Mouse (Mus musculus) kidney, adult 8-10 months (tissue): ENCODE results near the gene Stk16.

Experiments
- DNase-seq, 2 experiments: peaks; one replicate each; pipeline ENCODE4 v3.0.0; 2022

Gene Stk16

DNA sequence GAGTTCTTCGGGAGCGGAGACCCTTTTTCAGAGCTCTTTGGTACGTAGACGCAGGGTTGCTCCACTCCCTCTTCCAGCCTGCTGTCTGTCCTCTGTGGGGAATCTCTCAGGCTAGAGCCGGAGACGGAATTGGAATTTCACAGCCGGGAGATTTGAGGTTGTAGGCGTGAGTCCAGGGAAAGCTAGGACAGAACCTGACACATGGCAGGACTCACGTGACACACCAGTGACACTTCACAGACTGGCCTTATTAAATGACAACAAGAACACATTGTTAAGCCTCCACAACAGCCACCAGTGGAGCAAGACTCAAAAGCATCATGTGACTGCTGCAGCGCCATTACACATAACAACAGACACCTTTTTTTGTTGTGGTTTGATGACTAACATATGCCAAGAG lies 29.0 kb downstream of the Stk16 start:
- DNase-seq: no peak

DNA sequence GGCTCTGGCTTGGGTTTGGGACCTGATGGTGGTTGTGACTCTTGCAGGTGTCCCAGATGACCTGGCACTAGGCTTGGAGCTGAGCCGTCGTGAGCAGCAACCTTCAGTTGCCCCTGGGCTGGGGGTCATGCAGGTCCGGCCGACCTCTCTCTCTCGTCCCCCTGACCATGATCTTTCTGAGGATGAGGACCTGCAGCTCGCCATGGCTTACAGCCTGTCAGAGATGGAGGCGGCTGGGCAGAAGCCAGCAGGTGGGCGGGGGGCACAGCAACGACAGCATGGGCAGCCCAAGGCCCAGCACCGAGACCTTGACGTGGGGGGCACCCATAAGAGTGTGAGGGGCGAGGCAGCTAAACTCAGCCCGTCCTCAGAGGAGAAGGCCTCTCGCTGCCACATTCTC lies 32.8 kb downstream of the Stk16 start:
- DNase-seq: no peak

DNA sequence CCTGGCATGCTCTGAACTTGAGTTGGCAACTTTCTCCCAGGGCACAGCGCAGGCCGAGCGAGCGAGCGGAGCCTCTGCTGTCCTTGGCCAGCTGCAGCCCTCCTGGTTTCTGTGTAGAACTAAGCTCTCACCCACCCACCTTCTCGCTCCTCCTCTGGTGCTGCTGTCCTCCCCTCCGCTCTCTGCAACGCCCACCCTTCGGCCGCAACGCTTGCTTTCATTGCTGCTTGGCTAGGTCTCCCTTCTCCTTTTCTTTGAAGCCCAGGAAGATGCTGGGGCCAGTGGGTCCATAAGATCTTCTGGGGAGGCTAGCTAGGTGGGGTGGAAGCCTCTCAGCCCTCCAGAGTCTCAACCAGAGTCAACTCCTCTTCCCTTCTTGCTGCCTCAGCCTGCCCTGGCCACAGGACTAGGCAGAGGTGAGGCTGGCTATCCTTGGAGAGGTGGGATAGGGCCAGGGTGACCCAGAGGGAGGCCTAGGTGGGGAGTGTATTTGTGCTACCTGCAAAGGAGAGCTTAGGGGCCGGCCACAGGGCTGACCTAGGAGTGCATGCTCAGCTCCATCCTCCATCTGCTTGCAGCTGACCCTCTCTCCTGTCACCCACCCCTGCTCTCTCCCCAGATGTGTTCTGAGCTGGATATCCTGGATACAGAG lies 33.7 kb downstream of the Stk16 start:
- DNase-seq: no peak

GRCm38 (mm10) chr1:75244836-75245235 lies 34.2 kb downstream of the Stk16 start:
- peak; percentile 50 to 61 for DNase-seq

DNA sequence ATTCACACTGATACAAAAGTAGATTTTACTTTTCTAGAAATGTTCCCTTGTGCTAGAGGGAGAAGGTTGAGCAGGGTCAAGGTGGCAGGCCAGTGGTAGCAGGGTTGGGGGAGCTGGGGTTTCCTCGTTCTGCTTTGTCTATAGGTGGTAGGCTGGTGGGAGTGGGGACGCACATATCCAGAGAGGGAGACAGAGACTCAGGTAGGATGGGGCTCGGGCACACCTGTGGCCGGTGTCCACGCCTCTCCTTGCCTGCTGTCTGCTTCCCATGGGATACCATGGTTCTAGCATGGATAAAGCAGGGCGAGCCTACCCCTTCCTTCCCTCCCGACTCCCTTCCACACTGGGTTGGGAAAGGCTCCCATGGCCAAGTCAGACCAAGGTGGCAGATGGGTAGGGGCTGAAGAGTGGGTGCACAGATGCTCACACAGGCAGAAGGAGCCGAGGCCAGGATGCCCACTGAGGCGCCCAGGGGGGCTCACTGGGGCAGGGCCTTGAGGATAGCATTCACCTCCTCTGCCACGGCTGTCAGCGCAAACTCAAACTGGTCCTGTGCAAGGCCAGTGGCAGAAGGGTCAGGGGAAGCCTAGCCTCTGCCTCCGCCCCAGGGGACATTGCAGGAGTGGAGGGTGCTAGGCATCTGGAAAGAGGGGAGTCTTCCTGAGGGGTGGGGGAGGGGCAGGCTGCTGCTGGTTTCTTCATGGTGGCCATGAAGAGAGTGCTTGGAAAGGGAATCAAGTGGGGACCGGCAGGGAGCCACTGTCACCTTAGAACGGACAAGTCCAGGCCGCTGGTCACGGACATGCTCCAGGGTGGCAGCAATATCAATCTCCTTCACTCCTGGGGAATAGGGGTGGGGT lies 36.7 kb downstream of the Stk16 start:
- DNase-seq: no peak

GRCm38 (mm10) chr1:75248041-75248772 lies 37.6 kb downstream of the Stk16 start:
- no peak for DNase-seq

DNA sequence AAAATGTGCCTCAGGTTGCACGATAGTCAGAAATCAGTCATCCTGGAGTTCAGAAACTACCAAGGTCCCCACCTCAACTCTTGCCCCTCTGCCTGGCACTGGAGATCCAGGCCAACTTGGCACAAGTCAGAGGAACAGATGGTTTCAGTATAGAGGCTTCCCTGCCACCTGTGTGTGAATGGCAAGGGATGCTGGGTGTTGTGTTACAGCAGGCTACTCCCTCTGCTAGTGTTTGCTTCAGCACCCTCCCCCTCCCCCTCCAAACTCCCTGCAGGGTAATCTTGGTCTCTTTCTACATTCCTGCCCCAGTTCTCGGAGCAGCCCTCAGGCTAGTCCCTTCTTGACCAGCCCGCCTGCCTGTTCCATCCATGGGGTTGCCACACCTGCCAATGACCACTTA lies 39.9 kb downstream of the Stk16 start:
- no peak for DNase-seq

DNA sequence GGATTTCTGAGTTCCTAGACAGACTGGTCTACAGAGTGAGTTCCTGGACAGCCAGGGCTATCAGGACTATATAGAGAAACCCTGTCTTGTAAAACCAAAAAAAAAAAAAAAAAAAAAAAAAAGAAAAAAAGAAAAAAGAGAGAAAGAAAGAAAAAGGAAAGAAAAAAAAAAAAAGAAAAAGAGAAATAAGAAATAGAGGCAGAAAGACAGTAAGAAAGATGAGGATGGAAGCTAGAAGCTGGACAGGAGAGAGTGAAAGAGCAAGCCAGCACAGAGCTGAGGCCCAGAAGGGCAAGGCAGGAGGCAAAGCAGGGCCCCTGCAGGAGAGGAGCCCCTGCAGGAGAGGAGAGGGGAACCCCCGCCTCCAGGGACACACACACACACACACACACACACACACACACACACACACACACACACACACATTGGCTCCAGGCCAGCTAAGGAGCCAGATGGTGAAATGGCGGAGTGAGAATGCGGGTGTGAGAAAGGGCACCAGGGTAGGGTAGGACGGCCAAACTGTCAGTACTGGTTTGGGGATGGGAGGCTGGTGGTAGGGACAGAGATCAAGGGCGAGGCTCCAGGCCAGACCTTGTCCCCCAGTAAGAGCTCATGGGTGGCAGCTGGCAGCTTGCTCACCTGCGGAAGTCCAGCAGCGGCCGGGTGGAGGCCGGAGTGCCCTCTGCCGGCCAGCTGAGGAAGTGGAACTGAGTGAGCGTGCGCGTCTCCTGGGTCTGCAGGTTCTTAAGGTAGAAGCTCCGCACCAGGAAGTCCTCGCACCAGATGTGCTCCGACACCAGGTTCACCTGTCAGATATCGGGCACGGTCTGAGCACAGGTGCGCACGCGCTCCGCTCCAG lies 40.7 kb downstream of the Stk16 start:
- DNase-seq: peak; percentile 88 to 93

GRCm38 (mm10) chr1:75252308-75252707 lies 41.7 kb downstream of the Stk16 start:
- DNase-seq: no peak

GRCm38 (mm10) chr1:75253029-75253428 lies 42.4 kb downstream of the Stk16 start:
- DNase-seq: no peak

DNA sequence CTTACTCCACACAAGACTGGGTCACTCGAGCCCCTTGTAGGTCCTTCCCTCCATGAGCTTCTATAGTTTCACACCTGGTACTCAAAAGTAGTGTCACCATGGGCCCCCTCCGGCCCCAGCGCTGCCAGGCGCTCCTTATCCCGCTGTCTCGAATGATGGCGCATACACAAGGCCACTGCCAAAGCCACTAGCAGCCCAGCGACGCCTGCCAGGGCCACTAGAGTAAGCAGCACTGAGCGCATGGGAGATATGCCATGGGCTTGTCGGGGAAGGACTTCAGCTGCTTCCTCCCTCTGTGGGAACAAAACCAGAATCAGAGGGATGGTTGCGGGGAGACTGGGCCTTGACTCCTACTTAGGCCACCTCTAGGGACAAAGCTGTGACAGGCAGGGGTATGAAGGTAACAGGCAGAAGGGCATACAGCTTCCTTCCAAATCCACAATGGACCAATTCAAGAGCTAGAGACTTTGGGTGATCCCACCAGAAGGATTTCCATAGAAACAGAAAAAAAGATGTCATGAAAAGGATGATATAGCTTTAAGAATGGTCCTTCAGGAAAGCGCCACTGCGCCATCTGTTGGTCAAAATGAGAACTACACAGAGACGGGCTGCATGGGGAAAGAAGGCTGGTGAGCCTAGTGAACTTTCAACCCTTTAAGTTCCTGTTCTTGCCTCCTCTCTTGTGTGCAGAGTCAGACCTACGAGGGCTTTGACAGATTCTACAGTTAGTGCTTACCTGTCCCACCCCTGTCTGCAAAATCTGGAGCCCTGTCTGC lies 43.4 kb downstream of the Stk16 start:
- peak; percentile 65 to 90 for DNase-seq

DNA sequence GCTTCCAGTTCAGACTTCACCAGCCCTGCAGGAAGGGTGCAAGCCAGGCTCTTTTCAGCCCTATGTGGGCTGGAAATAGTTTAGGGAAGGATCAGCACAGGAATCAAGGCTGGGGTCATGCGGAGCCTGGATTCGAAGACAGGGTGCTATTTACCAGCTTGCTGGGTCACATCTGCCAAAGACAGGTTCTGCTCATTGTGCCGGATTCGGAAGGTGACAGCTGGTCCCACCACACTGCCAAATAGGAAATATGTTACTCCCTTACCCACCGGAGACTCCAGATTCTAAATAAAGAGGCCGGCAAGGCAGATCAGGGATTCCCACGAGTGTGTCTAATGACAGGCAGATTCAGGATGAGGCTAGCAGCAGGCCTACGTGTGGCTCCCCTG lies 44.0 kb downstream of the Stk16 start:
- no peak for DNase-seq

DNA sequence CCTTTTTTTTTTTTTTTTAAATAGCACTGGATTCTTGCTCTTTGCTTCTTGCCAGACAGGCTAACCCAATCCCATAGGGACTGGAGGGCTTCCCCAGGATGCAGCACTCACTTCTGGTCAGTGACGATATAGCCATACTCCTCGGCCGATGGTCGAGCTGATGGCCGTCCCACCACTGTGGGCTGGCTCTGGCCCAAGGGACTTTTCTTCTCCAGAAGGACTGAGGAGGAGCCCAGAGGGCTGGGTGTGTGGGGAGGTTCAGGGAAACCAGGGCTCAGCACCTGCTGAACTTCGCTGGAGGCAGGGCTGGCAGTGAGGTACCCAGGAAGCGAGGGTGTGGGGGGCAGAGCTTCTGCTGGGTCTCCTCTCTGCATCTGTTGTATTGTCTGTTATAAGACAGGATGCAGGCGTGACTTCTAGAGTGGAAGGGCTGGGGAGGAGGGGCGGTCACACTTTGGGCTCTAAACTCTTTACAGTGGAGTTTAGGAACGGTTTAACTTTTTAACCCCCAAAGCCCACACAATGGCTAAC lies 44.9 kb downstream of the Stk16 start:
- no peak for DNase-seq

GRCm38 (mm10) chr1:75261278-75261677 lies 50.6 kb downstream of the Stk16 start:
- DNase-seq: no peak

- DNase-seq: peak in 1 of 2 experiments; percentile 52
Observed at GRCm38 (mm10) chr1:75262969-75263951, 52.6 kb downstream of the Stk16 start.

DNA sequence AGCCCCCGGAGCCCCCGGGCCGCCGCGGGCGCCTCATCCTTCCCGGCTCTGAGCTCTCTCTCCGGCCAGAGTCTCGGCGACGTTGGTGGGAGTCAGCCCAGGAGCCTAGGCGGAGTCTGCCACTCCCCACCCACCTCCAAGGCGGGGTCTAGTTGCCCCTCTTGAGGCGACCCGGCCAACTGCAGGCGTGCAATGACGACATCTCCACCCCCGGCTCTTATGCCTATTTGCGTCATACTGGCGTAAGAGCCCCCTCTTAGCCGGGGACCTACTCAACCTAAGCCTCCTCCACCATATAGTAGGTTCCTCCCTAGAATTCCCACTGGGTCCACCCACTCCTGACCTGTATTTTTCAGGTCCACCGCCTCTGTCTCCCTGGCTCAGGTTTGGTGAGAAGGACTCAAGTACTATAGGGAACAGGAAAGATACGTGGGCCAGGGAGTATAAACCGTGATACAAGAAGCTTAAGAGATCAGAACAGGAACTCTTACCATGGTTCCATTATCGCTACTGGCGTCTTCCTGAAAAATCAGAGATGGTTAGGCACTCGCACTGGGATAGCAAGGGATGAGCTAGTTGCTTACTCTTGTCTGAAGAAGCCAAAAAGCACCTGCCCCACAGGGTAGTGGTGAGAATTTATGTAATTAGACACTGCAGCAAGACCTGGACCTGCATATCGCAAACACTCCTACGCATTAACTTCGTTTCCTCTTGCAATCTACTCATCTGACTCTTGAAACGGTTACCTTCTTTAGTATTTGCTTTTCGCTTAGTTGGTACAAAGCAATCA lies 53.6 kb downstream of the Stk16 start, which contains the start of gene Ptprn:
Gene Ptprn (minus strand): TSS at position 412 of the 790 bp plus-strand sequence.
- DNase-seq: no peak
